Mouse (Mus musculus) midbrain, embryonic 10.5 days (tissue): Measurements from ENCODE around the gene Olfr573-ps1. TPM values are rescaled to one million over a fixed set of nuclear protein-coding genes. Genes with fewer than 3 reads are reported as not detected.

Experiments
- DNase-seq: peaks from one replicate; pipeline ENCODE4 v3.0.0-alpha.2; 2017; ENCODE audit warnings: low spot score
- H3K27ac ChIP-seq: fragments of 300-500 bp; sonication (generic); replicated peaks from 2 replicates; pipeline ENCODE4 v1.5.1; 2016; ENCODE audit warnings: mild to moderate bottlenecking
- H3K27me3 ChIP-seq: fragments of 300-500 bp; sonication (generic); 2 replicates; pipeline ENCODE4 v1.6.1; 2016; ENCODE audit warnings: low read depth, mild to moderate bottlenecking; ENCODE audit not compliant: poor library complexity, severe bottlenecking
- H3K36me3 ChIP-seq: fragments of 300-500 bp; sonication (generic); 2 replicates; pipeline ENCODE4 v1.6.1; 2016; ENCODE audit warnings: mild to moderate bottlenecking, moderate library complexity
- H3K4me1 ChIP-seq: fragments of 300-500 bp; sonication (generic); 2 replicates; pipeline ENCODE4 v1.6.1; 2016
- H3K4me3 ChIP-seq: fragments of 300-500 bp; sonication (generic); 2 replicates; pipeline ENCODE4 v1.5.1; 2016; ENCODE audit warnings: mild to moderate bottlenecking, moderate library complexity
- H3K9me3 ChIP-seq: fragments of 300-500 bp; sonication (generic); replicated peaks from 2 replicates; pipeline ENCODE4 v1.6.1; 2016; ENCODE audit warnings: mild to moderate bottlenecking
- WGBS: fragments of 180-500 bp; shearing (Covaris S2); methylation state at CpG from one replicate; pipeline ENCODE4 v1.1.7; 2016; 5-methylcytosine and 5-hydroxymethylcytosine counted together
- polyA plus RNA-seq: library from polyadenylated mRNA; unstranded; fragments of >200 nt; fragmentation: Nextera tagmentation; extraction: Ambion mirVana; gene quantifications from 2 replicates; pipeline ENCODE4 v1.2.1, GENCODE M21; 2016

Gene Olfr573-ps1
- polyA plus RNA-seq, 1 experiment from 2014 or later, result not detected

DNA sequence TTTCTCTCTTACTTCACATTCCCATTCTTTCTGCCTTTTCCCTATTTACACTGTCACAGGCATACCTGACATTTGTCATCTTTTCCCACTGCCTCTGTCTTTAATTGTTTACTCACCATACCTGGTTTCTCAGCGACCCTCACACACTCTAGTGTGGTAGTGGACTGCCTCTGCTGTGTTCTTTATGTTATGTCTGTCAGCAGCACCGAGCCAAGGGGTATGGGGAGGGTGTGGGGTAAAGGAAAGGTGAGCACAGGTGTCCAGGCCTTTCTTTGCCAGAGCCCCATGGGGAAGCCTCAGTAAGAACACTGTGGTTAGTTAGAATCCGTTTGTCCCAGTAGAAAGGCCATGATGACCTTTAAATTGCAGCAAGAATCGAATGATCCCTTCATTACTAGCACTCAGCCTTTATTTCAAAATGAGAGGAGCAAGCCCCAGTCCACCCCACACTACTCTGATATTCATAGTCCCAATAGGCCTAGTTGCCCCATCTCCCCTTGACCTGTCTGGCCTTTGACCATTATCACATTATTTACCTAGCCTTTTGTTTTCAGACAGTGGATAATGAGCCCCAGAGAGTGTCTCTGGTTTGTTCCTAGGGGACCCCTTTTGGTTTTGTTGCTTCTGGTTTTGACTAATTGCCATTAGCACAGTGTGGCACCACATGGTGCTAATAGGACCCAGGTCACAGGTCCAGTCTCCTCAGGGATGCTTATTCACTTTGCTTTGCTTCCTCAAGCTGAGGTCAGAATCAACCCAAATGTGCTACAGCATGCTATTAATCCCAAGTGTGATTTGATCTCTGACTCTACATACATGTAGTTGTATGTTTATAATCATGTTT is 25.1 kb downstream of the Olfr573-ps1 start, which contains the start of gene Olfr571:
Gene Olfr571 (minus strand): TSS at position 505 of the 844 bp plus-strand sequence.
- H3K36me3 ChIP-seq, result no peaks in the 10 kb centered on the region
- no peak within 1 kb of the TSS for H3K4me3 ChIP-seq
- no peaks in the 10 kb centered on the region for H3K27me3 ChIP-seq
- 69% methylated on average over 4 of the region's 4 CpGs for WGBS
- no peak for DNase-seq
- no peaks in the 10 kb centered on the region for H3K4me1 ChIP-seq
- no peaks in the 10 kb centered on the region for H3K9me3 ChIP-seq
- H3K27ac ChIP-seq, result no peak within 1 kb of the TSS

DNA sequence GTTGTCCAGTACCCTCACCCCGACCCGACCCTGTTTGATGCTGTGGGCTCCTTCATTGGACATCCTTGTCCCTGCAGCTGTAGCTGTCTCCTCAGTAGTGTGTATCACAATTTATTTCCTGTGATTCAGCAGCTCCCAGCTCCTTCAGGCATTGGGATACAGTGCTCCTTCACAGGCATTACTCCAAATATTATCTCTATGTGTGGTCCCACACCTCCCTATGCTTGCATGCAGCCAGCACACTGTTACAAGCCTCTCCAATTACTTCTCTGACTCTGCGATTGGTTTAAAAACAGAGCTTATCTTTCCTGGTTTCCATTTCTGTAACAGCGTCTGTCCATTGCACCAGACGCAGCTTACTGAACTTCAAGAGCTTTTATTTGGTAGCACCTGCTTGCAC is 26.0 kb downstream of the Olfr573-ps1 start:
- no peak for DNase-seq
- 82% methylated on average over 5 of the region's 5 CpGs for WGBS
- H3K36me3 ChIP-seq, result no peaks in the 10 kb centered on the region

GRCm38 (mm10) chr7:102915261-102915660 is 27.1 kb downstream of the Olfr573-ps1 start:
- no peak overlapping the region for H3K27ac ChIP-seq
- H3K4me1 ChIP-seq, result no peaks in the 10 kb centered on the region
- H3K4me3 ChIP-seq, result no peak overlapping the region
- WGBS, result 74% methylated on average over 1 of the region's 1 CpGs
- DNase-seq, result no peak
- no peaks in the 10 kb centered on the region for H3K9me3 ChIP-seq
- H3K27me3 ChIP-seq, result no peaks in the 10 kb centered on the region
- no peaks in the 10 kb centered on the region for H3K36me3 ChIP-seq

More for the DNA sequence above, 26.0 kb downstream of the Olfr573-ps1 start:
- Histone ChIP-seq H3K4me1 (no peaks in the 10 kb centered on the region), H3K27me3 (no peaks in the 10 kb centered on the region), H3K4me3 (no peak overlapping the region), H3K27ac (no peak overlapping the region), H3K9me3 (no peaks in the 10 kb centered on the region)

Other genes starting within 250 kb of the Olfr573-ps1 start
- gene Olfr557, start 246.7 kb downstream of the Olfr573-ps1 start, polyA plus RNA-seq, result not detected in 2 replicates
- 0.04 TPM in 1 of 2 replicates, not detected in the other for gene Olfr558, start 240.4 kb downstream of the Olfr573-ps1 start, polyA plus RNA-seq
- not detected in 2 replicates for gene Olfr33, start 223.5 kb downstream of the Olfr573-ps1 start, polyA plus RNA-seq
- not detected in 2 replicates for gene Olfr559, start 215.1 kb downstream of the Olfr573-ps1 start, polyA plus RNA-seq
- not detected in 2 replicates for gene Olfr560, start 183.2 kb downstream of the Olfr573-ps1 start, polyA plus RNA-seq
- gene Olfr78, start 183.1 kb downstream of the Olfr573-ps1 start, polyA plus RNA-seq, result not detected in 2 replicates
- not detected in 2 replicates for gene Olfr561, start 171.4 kb downstream of the Olfr573-ps1 start, polyA plus RNA-seq
- gene Olfr564, start 139.1 kb downstream of the Olfr573-ps1 start, polyA plus RNA-seq, result not detected in 2 replicates
- gene Olfr566, start 83.8 kb downstream of the Olfr573-ps1 start, polyA plus RNA-seq, result not detected in 2 replicates
- gene Olfr568, start 65.5 kb downstream of the Olfr573-ps1 start, polyA plus RNA-seq, result not detected in 2 replicates
- not detected in 2 replicates for gene Olfr569, start 51.7 kb downstream of the Olfr573-ps1 start, polyA plus RNA-seq
- gene Olfr570, start 48.0 kb downstream of the Olfr573-ps1 start, polyA plus RNA-seq, result not detected in 2 replicates
- gene Olfr571, start 25.0 kb downstream of the Olfr573-ps1 start, polyA plus RNA-seq, result not detected in 2 replicates
- gene Olfr572, start 18.2 kb downstream of the Olfr573-ps1 start, polyA plus RNA-seq, result not detected in 2 replicates
- gene Olfr574, start 5.9 kb upstream of the Olfr573-ps1 start, polyA plus RNA-seq, result not detected in 2 replicates
- not detected in 2 replicates for gene Olfr575, start 16.2 kb upstream of the Olfr573-ps1 start, polyA plus RNA-seq
- gene Olfr576, start 20.1 kb upstream of the Olfr573-ps1 start, polyA plus RNA-seq, result not detected in 2 replicates
- not detected in 2 replicates for gene Olfr577, start 33.4 kb upstream of the Olfr573-ps1 start, polyA plus RNA-seq
- not detected in 2 replicates for gene Olfr578, start 46.7 kb upstream of the Olfr573-ps1 start, polyA plus RNA-seq
- gene Olfr582, start 95.4 kb upstream of the Olfr573-ps1 start, polyA plus RNA-seq, result not detected in 2 replicates
- gene Olfr583, start 108.7 kb upstream of the Olfr573-ps1 start, polyA plus RNA-seq, result not detected in 2 replicates
- not detected in 2 replicates for gene Olfr584, start 139.3 kb upstream of the Olfr573-ps1 start, polyA plus RNA-seq
- not detected in 2 replicates for gene Olfr585, start 155.1 kb upstream of the Olfr573-ps1 start, polyA plus RNA-seq
- gene Olfr586, start 183.1 kb upstream of the Olfr573-ps1 start, polyA plus RNA-seq, result not detected in 2 replicates
- gene Olfr588-ps1, start 198.3 kb upstream of the Olfr573-ps1 start, polyA plus RNA-seq, result not detected in 2 replicates
- gene Olfr589, start 213.8 kb upstream of the Olfr573-ps1 start, polyA plus RNA-seq, result not detected in 2 replicates
- not detected in 2 replicates for gene Olfr591, start 235.8 kb upstream of the Olfr573-ps1 start, polyA plus RNA-seq
- not detected in 2 replicates for gene Olfr592, start 242.2 kb upstream of the Olfr573-ps1 start, polyA plus RNA-seq